Mouse (Mus musculus): ENCODE results near the gene Cyb5d2. TPM values are rescaled to one million over a fixed set of nuclear protein-coding genes. Genes with fewer than 3 reads are reported as not detected.

Cyb5d2 gene
- total RNA-seq, 2 experiments from 2014 or later = 8.0 to 9.0 TPM

Other genes starting within 250 kb of the Cyb5d2 start
- under 1 TPM in 1 of 2 experiments, not detected in 1; 0.07 TPM for gene Spns3, start 245.6 kb downstream of the Cyb5d2 start, total RNA-seq (2021)
- 10 to 100 TPM; 63.8 to 71.0 TPM for gene Ube2g1, start 188.9 kb downstream of the Cyb5d2 start, total RNA-seq (2021)
- gene Ankfy1, start 106.1 kb downstream of the Cyb5d2 start, total RNA-seq (2021) = 10 to 100 TPM; 26.9 to 28.8 TPM
- 10 to 100 TPM; 28.0 to 33.2 TPM for gene Zzef1, start 84 bp upstream of the Cyb5d2 start, total RNA-seq (2021)
- 10 to 100 TPM; 17.1 to 19.0 TPM for gene Atp2a3, start 165.0 kb upstream of the Cyb5d2 start, total RNA-seq (2021)
- gene P2rx1, start 203.0 kb upstream of the Cyb5d2 start, total RNA-seq (2021) = under 1 TPM; 0.72 to 0.98 TPM
- 1 to 10 TPM; 1.1 to 2.0 TPM for gene Camkk1, start 222.9 kb upstream of the Cyb5d2 start, total RNA-seq (2021)

Measured in heart, postnatal 10 days (tissue).